Mouse (Mus musculus): ENCODE results near the gene Btbd16.

The Btbd16 gene

GRCm38 (mm10) chr7:130865613-130866591, 92.0 kb downstream of the Btbd16 start, which contains the start of gene Plekha1:
Gene Plekha1, plus strand, starts transcription at chr7:130865756.
- peak; percentile 99 for DNase-seq

GRCm38 (mm10) chr7:130866640-130867039, 92.8 kb downstream of the Btbd16 start:
- DNase-seq = no peak

GRCm38 (mm10) chr7:130867256-130867655, 93.4 kb downstream of the Btbd16 start:
- DNase-seq = peak; percentile 25

All from kidney, postnatal 14 days (tissue).